Mouse (Mus musculus) 416B (cell line): ENCODE results near the gene Cacna1d.
A peak's percentile ranks its signal among the peaks of the same experiment; 100 is the strongest.

Experiments used
- DNase-seq: peaks from one replicate; pipeline ENCODE4 v3.0.0; 2011; ENCODE audit warnings: low read depth

The Cacna1d gene

DNA sequence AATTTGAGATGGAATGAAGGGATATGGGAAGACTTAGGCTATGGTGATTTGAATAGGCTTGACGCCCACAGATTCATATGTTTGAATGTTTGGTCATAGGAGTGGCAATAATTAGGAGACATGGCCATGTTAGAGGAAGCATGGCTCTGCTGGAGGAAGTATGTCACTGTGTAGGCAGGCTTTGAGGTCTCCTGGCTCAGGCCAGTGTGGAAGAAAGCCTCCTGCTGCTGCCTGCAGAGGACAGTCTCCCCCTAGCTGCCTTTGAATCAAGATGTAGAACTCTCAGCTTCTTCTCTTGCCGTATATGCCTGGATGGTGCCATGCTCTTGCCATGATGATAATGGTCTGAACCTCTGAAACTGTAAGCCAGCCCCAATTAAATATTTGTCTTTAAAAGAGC lies 120.2 kb downstream of the Cacna1d start:
- DNase-seq: peak; percentile 2

DNA sequence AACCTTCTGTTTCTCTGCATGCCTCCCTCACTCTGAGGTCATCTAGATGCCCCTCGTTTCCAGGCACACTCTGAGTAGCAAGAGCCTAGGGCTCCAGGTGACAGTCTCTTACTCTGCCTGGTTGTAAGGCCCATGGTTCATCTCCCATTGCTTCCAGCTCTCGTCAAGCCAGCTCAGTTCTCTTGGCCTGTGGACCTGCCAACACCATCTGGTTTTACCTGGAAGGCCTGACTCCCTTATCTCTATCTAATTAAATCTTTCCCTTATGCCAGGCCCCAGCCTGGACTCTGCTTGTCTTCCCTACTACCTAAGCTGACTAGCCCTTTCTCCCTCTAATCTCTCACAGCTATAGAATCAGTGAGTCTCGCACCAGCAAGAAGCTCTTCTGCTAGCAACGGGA lies 124.2 kb downstream of the Cacna1d start:
- DNase-seq: no peak

DNA sequence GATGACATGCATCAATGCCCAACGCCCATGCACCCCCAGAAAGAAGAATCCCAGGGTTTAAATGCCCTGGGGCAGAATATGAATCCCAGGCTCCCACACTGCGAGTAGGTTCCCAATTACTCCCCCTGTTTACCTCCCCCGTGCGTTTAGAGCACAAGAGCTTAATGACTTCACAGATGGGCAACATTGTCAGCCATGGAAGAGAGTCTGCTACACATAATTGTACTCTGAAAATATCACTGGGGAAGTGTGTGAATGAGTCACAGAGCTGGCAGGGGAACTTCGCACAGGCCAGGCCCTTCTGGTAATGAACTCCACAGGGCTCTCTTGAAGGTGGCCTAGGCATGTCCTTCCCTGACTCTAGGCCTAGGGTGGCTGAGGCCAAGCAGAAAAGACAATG lies 125.4 kb downstream of the Cacna1d start:
- no peak for DNase-seq

DNA sequence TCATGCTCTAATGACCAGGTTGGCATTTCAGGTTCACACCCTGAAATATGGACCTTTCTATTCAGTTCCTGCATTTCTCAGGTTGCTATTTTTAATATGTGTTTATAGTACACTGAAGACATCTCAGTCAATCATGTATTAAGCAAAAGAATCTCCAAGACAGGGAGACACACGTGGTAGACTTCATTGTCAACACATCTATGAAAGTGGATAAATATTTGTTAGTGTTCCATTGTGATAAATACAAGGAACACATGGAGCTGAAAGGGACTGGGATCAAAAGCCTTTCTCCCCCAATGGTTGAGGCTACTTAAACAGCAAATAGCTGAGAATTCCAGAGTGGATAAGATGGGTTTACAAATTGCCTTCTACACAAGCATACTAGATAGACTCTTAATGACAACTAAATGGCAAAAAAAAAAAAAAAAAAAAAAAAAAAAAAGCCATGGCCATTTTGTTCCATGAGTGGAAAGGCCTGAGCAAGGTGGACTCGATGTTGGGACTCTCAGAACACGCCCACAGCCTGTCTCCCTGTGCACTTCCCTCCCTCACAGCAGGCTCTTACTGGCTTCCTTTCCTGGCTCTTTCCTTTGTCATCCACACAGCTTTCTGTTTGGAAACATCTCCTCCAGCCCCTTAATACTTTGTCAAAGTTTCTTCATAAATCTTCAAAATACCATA lies 127.6 kb downstream of the Cacna1d start:
- DNase-seq: no peak

DNA sequence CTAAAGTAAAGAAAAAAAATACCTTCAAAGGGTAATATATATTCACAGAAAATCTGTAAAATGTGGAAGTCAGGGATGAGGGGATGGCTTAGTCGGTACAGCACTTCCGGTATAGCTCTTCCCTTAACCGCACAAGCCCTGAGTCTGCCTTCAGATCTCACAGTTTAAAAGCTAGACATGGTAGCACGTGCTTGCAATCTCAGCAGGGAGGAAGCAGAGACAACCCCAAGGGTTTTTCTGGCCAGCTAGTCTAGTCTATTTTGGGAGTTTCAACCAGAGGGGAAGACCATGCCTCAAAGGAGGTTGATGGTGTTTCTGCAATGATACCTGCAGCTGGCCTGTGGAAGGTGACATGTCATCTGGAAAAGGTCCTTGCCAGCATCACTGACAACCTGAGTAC lies 128.9 kb downstream of the Cacna1d start:
- DNase-seq: no peak

DNA sequence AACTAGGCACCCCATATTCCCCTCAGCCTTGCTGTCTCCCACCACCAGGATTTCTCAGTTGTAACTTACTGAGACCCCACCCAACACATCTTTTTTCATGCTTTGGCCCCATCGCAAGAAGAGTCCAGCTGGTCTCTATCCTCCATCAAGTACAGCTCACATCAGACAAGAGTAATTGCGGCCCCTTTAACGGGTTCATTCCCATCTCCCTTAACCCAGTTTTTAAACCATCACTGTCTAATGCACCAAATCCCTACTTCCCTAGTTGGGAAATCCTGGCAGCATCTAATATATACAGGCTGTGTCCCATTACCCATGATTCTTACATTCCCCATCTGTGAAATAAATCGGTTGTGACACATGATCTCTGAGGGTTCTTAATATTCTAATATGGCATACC lies 130.8 kb downstream of the Cacna1d start:
- no peak for DNase-seq

DNA sequence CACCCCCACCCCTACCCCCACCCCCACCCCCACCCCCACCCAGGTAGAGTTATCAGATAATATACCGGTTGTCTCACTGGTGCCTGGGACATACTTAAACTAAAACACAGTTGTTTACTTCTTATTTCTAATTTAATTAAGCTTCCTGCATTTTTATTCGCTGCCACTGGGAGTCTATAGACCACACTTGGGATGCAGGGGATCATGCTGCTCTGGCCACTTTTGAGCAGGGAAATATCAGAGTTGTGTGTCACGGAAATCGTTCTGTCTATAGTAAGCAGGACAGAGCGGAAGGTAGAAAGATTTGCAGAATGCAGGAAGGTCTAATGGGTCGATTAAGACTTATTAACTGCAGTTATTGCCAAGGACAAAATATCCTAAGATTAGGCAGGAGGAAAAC lies 131.3 kb downstream of the Cacna1d start:
- no peak for DNase-seq

DNA sequence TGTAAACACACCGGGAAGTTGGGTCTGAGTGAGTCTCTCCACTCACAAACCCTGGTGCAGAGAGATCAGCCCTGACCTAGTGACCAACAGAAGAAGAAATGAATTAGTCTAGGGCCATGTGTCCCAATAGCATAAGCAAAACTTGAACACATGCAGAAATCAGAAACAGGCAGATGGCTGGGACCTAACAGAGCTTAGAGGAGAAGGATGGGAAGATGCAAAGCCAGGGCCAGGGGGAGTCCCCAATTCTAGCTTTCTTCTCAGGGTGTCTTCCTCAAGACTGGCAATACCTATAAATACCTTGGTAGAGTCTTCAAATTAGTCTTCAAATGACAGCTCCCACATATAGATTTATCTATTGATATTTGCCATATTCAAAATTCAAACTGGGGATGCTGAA lies 133.2 kb downstream of the Cacna1d start:
- no peak for DNase-seq

DNA sequence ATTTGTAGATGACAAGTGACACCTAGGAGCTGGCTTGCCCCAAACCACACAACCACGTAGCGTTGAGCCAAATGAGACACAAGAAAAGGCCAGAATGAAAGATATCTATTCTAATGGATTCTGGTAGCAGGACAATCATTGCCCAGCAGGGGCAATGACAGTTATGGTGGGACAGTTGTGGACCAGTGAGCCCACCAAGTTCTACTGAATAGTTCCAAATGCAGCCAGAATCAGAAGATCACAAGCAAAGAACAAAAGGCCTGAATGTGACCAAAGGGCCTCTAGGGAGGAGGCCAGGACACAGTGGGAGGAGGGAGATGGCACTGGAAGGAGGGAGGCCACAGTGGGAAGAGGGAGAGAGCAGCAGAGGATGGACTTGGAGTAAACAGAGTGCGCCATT lies 134.8 kb downstream of the Cacna1d start:
- DNase-seq: no peak

DNA sequence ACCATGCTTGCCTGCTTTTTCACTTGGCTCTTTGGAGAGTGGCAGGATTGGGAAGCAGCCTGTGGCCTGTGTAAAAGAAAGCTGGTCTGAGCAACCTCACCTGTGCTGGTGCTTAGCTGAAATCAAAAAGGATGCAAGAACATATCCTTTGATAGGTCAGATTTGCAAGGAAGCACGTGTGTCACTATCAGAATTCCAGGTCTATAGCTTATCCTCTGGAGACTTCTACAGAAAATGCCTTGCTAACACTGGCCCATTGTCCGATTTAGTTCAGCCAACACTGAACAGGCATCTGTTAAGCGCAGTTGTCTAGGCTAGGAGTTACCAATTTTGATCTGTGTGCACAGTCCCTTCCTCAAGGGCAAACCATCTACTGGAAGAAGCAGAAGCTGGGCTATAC lies 136.5 kb downstream of the Cacna1d start:
- no peak for DNase-seq

DNA sequence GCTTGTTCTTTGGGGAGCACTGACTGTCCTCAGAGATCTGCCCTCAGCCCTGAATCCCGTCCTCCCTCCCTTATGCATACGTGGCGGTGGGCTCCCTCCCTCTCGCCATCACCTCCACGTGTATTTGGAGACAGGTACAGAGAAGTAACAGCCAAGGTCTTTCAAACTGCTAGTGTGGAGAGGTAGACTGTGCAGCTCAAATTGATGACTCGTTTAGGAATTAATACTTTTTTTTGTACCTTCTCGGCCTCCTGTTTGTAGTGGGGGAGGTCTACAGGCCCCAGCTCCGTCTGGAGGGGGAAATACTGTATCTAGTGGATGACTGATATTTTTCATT lies 137.2 kb downstream of the Cacna1d start:
- no peak for DNase-seq

DNA sequence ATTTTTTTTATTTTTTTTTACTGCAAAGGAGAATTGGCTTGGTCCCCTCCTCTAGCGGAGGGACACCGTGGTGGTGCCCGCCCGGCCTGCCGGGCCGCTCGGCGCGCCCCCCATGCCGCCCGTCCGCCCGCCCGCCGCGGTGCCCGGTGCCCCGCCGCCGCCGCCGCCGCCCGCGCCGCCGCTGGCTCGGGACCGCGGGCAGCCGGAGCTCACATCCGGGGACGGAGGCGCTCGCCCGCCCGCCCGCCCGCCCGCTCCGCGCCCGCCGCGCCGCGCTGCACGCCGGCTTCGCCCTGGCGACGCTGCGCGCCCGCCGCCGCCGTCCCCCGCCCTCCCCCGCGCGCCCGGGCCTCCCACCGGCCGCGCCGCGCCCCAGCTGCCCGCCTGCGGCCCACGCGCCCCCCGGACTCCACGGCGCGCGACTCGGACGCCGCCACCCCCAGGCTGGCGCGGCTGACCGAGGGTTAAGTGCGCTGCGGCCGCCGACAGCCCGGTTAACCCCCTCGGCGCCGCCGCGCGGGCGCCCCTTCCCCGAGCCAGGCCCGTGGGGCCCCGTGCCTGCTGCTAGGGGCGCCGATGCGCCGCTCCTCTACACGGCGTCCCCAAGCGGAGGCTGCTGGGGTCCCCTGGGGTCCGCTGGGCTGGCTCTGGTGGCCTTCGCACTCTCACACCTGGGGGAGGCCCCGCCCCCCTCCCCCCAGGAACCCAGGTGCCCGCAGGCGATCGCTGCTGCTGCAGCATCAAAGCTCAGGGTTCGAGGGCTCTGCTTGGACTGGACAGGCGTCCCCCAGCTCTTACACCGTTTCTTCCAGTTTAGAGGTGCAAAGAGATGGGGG lies 137.7 kb downstream of the Cacna1d start:
- DNase-seq: no peak

DNA sequence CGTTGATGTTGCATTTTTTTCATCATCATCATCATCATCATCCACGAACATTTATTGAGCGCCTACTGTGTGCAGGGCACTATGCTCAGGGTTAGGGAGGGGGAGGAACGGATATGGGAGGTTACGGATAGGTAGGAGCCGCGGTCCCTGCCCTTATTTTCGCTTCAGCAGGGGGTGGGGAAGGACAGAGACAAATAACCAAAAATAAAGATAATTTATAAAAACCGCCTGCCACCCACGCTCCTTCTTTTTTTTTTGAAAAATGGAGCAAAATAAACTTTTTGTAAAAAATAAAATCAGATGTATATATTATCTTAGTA lies 138.3 kb downstream of the Cacna1d start:
- no peak for DNase-seq

DNA sequence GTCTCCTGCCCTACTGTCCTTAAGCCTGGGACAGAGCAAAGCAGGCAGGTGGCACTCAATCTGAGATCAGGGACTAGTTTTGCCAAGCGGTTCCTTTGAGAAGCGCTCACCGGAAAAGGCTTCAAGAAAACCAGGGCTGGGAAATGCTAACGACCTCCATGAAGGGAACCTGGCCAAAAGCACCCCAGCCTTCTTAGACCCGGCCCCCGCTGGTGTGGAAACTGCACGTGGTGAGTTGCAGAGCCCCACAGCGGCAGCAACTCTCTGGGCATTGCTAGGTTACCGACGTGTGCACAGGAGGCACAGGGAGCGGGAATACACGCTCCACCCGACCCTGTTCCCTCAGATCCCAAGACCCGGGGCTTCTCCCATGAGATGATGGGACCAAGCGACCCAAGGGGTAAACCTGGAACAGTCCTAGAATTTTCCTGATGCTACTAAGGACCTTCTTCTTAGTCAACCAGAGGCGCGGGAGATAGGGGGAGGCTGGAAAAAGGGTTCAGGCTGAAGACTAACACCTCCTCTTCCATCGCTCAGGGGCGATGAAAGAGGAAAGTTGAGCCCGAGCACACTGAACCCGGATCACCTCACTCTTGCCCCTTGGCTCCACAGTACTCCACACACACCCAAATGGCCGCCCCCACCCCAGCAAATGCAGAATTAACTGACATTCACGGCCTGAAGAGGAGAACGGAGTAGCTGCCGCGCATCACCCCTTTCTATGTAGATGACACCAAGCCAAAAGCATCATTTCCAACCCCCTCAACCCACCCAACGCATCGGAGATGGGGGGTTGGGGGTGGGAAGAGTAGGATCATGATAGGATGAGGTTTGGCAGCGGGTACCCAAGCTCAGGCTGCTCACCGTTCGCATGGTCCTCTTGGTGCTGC lies 138.9 kb downstream of the Cacna1d start:
- no peak for DNase-seq

DNA sequence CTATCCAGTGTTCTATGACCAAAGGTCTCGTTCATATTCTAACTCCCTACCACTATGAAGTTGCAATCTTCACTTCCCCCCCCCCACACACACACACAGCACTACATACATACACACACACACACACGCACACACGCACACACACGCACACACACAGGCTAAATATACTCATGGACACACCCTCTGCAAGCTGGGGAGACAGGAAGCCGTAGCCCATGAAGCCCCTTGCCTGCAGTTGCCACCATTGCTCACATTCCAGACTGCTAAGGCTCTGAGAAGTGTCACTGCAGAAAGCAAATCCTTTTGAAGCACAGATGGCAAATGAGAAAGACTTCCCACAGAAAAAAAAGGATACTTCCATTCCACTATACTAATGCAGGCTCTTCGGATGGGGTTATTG lies 141.0 kb downstream of the Cacna1d start:
- no peak for DNase-seq

DNA sequence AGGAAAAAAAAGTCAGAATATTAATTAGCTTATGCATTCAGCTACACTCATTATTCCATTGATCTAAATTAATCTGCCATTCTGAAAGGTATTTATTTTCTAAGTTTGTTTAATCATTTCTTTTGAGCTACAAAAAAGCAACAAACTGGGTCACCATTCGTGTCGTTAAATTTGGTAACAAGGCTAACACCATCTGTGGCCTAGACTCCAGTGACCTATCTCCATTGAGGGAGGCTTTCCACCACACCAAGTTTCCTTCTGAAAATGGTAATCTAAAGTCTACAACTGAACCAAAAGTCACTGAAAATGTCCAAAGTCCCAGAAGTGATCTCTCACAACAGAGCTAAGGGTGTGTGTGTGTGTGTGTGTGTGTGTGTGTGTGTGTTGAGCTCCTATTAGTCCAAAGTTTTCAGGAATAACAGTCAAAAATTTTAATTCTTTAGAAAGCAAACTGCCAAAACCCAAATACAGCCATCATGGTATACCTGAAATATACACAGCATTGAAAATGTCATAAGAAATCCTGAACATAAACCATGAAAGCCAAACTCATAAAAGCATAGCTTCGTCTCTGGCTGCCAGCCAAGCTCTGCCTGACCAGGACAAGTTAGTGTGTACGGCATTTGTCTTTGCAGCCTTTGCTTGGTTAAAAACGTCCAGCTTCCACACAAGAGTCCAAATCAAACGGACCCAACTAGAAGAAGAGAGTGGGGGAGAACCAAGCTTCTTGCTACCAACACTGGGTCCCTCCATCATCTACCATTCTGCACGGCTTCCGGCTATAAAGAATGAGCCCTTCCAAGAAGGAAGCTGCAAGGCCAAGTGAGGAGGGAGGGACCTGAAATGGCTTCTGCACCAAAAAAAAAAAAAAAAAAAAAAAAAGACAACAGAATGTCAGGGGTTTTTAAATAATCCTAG lies 146.0 kb downstream of the Cacna1d start:
- no peak for DNase-seq

DNA sequence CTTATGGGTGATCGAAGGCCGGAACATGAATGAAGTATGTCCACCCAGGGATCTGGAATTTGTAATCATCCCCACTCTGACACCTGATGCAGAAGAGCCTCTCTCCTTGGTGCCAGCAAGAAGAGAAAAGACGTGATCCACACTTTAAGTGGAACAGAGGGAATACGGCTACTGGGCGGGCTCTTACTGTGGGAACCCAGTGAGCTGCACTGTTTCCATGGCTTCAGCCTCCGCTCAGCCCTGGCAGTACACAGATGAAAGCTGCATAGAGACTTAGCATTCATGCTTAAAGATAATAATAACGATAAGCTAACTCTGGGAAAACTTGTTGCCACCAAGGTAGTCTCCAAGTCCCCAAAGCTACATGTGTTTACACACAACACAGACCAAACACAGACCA lies 147.5 kb downstream of the Cacna1d start:
- no peak for DNase-seq

DNA sequence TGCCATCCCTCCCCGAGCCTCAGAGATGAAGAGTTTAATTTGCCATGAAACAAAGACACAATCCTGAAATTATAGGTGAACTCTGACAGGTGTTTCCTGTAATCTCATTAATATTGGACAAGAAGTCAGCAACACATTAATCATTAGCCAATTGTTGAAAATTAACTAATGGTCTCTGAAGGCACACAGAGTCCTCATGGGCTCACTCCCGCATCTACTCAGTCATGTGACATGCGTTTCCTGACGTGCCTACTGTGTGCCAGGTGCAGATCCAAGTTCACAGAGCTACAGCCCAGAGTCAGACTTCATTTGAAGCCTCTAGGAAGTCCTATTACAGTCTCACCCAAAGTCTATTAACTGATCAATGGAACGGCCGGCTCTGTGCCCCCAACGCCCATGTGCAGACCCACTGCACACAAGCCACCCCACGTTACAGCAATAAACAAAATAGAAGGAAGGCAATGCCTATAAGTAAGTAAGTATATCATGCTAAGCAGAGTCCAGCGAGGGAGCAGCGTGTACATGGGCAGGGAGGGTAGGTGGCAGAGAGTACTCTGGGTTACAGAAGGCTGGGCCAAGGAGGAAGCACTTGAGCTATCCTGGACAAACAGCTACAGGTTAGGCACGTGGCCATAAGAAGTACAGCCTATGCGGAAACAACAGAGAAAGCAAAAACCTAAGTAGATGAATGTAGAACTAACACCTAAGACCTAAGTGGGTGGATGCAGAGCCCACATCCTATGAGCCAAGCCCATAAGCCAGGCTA lies 149.2 kb downstream of the Cacna1d start:
- no peak for DNase-seq

DNA sequence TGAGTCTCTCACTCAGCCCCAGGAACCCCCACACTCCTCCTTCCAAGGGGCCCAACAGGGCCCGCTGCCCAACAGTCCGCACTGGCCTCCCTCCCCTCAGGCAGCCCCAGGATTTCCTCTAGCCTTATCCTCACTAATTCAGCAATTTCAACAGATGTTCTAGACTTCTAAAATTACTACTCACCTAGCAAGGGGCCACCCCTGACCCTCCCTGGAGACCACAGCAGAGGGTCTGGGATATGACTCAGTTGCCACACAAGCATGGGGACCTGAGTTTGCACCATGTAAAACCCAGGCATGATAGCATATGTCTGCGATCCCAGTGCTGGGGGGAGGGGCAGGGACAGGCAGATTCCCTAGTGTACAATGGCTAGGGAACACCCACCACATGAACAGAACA lies 151.1 kb downstream of the Cacna1d start:
- no peak for DNase-seq

DNA sequence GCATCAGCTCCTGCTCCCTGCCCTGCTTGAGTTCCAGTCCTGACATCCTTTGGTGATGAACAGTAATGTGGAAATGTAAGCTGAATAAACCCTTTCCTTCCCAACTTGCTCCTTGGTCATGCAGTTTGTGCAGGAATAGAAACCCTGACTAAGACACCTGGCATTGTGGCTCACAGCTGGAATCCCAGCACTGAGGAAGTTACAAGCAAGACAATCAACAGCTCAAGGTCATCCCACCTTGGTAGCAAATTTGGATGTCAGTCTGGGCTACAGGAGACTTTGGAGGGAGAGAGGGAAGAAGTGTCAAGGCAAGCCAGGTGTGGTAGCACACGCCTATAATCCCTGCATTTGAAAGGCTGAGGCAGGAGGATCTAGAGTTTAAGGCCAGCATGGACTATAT lies 159.4 kb downstream of the Cacna1d start:
- no peak for DNase-seq
